Mouse (Mus musculus) stomach, embryonic 16.5 days (tissue): ENCODE results near the gene Elfn2. TPM values are rescaled to one million over a fixed set of nuclear protein-coding genes. Genes with fewer than 3 reads are reported as not detected.

Experiments used
- ATAC-seq: fragments of 200-750 bp; cut with Nextera tagmentation; 2 replicates; pipeline ENCODE4 v1.8.0; 2017; ENCODE audit warnings: moderate number of reproducible peaks, moderate TSS enrichment; ENCODE audit not compliant: insufficient read depth, low FRiP score
- H3K27ac ChIP-seq: fragments of 300-500 bp; sonication (generic); 2 replicates; pipeline ENCODE4 v1.5.1; 2014; ENCODE audit warnings: low read length
- H3K27me3 ChIP-seq: fragments of 300-500 bp; sonication (generic); 2 replicates; pipeline ENCODE4 v1.6.1; 2014; ENCODE audit warnings: low read length, control low read depth, mixed read lengths; ENCODE audit not compliant: control insufficient read depth, insufficient read depth
- H3K36me3 ChIP-seq: fragments of 300-500 bp; sonication (generic); 2 replicates; pipeline ENCODE4 v1.6.1; 2014; ENCODE audit warnings: low read length; ENCODE audit not compliant: control insufficient read depth, insufficient read depth
- H3K4me1 ChIP-seq: fragments of 300-500 bp; sonication (generic); 2 replicates; pipeline ENCODE4 v1.6.1; 2014; ENCODE audit warnings: low read length, control low read depth, mixed read lengths; ENCODE audit not compliant: control insufficient read depth, insufficient read depth
- H3K4me2 ChIP-seq: fragments of 300-500 bp; sonication (generic); 2 replicates; pipeline ENCODE4 v1.6.1; 2014; ENCODE audit warnings: low read depth, low read length, mixed read lengths
- H3K4me3 ChIP-seq: fragments of 300-500 bp; sonication (generic); replicated peaks from 2 replicates; pipeline ENCODE4 v1.5.1; 2014; ENCODE audit warnings: mild to moderate bottlenecking, low read length
- H3K9ac ChIP-seq: fragments of 300-500 bp; sonication (generic); 2 replicates; pipeline ENCODE4 v1.6.1; 2014; ENCODE audit warnings: low read length
- H3K9me3 ChIP-seq: fragments of 300-500 bp; sonication (generic); replicated peaks from 2 replicates; pipeline ENCODE4 v1.6.1; 2016; ENCODE audit warnings: low read length, control low read depth; ENCODE audit not compliant: control insufficient read depth
- WGBS: fragments of 180-500 bp; shearing (Covaris S2); extraction: QIAGEN DNeasy Blood & Tissue Kit; methylation state at CpG from one replicate; pipeline ENCODE4 v1.1.7; 2014; 5-methylcytosine and 5-hydroxymethylcytosine counted together
- polyA plus RNA-seq: library from polyadenylated mRNA; unstranded; fragments of >200 nt; fragmentation: Nextera tagmentation; extraction: Ambion mirVana; gene quantifications from 2 replicates; pipeline ENCODE4 v1.2.1, GENCODE M21; 2015

Elfn2 gene
- polyA plus RNA-seq, 1 experiment from 2014 or later = 0.17 TPM

DNA sequence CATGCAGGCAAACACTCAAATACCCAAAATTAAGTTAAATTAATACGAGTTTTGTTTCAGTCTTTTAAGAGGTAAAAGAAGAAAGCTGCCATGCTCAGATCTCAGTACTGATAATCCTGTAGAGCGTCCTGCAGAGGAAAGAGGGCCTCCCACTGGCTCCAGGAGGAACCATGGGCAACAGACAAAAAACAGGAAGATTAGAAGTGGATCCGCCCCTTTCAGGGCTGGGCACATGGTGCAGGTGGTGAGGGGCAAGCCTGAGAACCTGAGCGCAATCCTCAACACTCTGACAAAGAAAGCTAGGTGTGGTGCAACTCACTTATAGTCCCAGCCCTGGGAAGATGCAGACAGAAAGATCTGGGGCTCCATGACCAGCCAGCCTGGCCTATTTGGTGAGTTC is 13.3 kb upstream of the Elfn2 start:
- H3K4me1 ChIP-seq = 0 out of 2 replicates have a peak, but pooled peaks cover 5% of the 10 kb centered on the region
- WGBS = 63% methylated on average over 4 of the region's 4 CpGs
- H3K27me3 ChIP-seq = no peaks in the 10 kb centered on the region
- H3K4me2 ChIP-seq = no peak overlapping the region
- no peak overlapping the region for H3K27ac ChIP-seq
- no peak for ATAC-seq
- no peaks in the 10 kb centered on the region for H3K9me3 ChIP-seq
- no peak overlapping the region for H3K9ac ChIP-seq
- no peaks in the 10 kb centered on the region for H3K36me3 ChIP-seq
- no peak overlapping the region for H3K4me3 ChIP-seq

DNA sequence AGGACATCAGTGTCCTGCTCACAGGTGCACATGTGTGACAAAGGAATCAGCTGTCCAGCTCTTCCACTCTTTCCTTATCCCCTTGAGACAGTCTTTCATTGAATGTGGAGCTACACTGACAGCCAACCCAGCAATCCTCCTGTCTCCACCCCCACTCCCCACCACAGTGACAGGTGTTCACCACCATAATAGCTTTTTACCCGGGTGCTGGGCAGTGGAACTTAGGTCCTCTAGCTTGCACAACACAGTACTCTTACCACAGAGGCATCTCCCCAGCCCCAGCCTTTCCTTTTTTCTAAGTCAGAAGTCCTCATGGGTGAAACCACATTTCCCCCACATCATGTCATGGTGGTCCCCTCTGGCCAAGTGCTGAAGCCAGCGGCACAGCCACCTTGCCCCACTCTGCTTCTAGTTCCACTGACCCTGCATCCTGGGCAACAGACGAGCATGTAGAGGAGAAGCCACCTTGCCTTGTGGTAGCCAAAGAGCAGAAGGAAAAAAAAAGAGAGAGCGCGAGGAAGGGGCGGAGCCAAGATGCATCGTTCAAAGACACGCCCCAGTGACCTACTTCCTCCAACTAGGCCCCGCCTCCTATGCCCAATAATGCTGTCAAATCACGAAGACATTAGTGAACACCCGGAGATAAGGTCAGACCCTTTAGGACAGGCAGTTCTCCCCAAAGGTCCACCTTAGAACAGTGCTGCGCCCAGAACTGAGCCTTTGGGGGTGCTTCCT is 11.9 kb upstream of the Elfn2 start:
- ATAC-seq = no peak
- no peak overlapping the region for H3K9ac ChIP-seq

DNA sequence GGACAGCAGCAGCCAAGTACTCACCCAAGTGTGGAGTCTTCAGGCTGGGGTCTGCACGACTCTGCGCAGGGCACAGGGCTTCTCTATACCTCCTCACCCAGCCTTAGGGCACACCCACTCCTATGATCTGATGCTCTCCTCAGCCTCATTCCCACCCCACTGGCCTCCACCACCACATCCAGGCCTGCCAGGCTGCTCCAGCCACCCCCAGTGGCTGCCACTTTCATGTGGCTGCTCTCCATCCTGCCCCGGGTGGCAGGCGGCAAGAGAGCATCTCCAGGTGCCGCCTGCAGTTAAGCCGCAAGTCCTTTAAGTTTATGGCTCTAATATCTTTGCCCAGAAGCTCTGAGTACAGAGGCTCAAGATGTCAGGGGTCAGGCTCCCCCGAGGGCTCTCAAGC is 8.1 kb upstream of the Elfn2 start:
- H3K4me2 ChIP-seq = no peak overlapping the region
- no peak for ATAC-seq
- no peak overlapping the region for H3K27ac ChIP-seq
- H3K27me3 ChIP-seq = peaks cover 5% of the 10 kb centered on the region; the same call in 1 of the 2 replicates
- no peak overlapping the region for H3K4me3 ChIP-seq
- no peaks in the 10 kb centered on the region for H3K4me1 ChIP-seq
- H3K36me3 ChIP-seq = no peaks in the 10 kb centered on the region
- no peak overlapping the region for H3K9ac ChIP-seq
- 62% methylated on average over 7 of the region's 7 CpGs for WGBS
- no peaks in the 10 kb centered on the region for H3K9me3 ChIP-seq

More for the DNA sequence above, 11.9 kb upstream of the Elfn2 start:
- H3K27me3 ChIP-seq = no peaks in the 10 kb centered on the region
- WGBS = 78% methylated on average over 12 of the region's 12 CpGs
- H3K4me3 ChIP-seq = no peak overlapping the region
- no peaks in the 10 kb centered on the region for H3K36me3 ChIP-seq
- 0 out of 2 replicates have a peak, but pooled peaks cover 4% of the 10 kb centered on the region for H3K4me1 ChIP-seq
- H3K27ac ChIP-seq = no peak overlapping the region
- H3K9me3 ChIP-seq = no peaks in the 10 kb centered on the region
- H3K4me2 ChIP-seq = no peak overlapping the region

DNA sequence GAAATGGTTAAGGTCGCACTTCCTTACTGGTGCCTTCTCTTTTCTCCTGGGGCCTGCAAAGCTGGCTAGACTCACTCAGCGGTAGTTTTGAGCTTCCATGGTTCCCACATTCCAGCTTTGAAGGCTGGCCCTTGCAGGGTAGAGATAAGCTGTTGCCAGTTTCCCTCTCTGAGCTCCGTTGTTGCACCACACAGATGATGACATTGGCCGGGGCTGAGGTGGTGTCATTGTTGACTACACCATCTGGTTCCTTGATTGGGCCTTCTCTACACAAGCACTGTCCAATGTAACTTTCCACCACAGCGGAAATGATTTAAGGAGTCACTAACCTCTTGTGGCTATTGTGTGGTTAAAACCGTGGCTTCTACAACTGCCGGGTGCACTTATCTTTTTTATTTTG is 2.0 kb upstream of the Elfn2 start:
- WGBS = 64% methylated on average over 7 of the region's 7 CpGs
- Histone ChIP-seq H3K9ac (no peak overlapping the region), H3K27ac (no peak overlapping the region), H3K4me3 (no peak overlapping the region), H3K4me1 (no peaks in the 10 kb centered on the region), H3K36me3 (no peaks in the 10 kb centered on the region), H3K9me3 (no peaks in the 10 kb centered on the region), H3K4me2 (no peak overlapping the region), H3K27me3 (peaks cover 55% of the 10 kb centered on the region)
- no peak for ATAC-seq

DNA sequence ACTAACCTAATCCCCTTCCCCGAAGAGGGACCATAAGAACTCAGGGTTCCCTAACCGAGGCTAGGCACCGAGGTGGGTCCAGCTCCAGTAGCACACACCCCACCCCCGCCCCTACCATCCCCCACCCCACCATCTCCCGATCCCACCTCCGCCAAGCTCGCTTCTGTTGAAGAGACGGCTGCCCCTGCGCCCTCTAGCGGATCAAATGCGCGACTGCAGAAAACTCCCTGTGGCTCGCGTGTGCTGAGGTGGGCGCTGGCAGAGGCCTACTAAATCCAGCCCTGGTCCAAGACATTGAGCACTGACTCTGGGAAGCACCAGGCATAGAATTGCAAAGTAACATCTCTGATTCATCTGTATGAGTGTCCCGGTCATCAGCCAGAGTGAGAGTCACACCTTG is 1.5 kb upstream of the Elfn2 start:
- no peak for ATAC-seq
- peaks cover 58% of the 10 kb centered on the region for H3K27me3 ChIP-seq
- WGBS = 4% methylated on average over 16 of the region's 16 CpGs

DNA sequence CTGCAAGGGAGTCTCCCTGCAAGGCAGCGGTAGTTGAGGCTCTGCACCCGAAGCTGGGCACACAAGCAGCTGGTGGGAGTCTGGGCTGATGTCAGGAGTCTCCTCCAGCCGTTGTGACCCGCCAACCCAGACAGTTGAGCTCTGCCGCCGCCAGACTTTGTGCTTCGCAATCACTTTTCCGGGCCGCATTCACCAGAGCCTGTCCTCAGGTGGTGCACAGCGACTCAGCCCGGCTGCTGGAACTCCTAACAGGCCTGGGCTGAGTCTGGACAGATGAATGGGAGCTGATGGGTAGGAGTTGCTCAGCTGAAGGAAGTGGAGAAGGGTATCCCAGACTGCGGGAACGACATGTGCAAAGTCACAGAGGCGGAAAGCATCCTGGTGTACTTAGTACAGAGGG is 845 bp upstream of the Elfn2 start:
- peaks cover 61% of the 10 kb centered on the region for H3K27me3 ChIP-seq
- H3K9me3 ChIP-seq = no peaks in the 10 kb centered on the region
- no peaks in the 10 kb centered on the region for H3K4me1 ChIP-seq
- no peaks in the 10 kb centered on the region for H3K36me3 ChIP-seq
- no peak for ATAC-seq
- H3K4me2 ChIP-seq = no peak overlapping the region; the same call in 1 of the 2 replicates
- H3K27ac ChIP-seq = no peak overlapping the region
- WGBS = 11% methylated on average over 14 of the region's 14 CpGs
- no peak overlapping the region for H3K9ac ChIP-seq
- H3K4me3 ChIP-seq = no peak overlapping the region

More for the DNA sequence above, 1.5 kb upstream of the Elfn2 start:
- H3K4me1 ChIP-seq = no peaks in the 10 kb centered on the region
- no peak overlapping the region for H3K4me2 ChIP-seq
- no peak overlapping the region for H3K4me3 ChIP-seq
- H3K9ac ChIP-seq = no peak overlapping the region
- H3K36me3 ChIP-seq = no peaks in the 10 kb centered on the region
- no peaks in the 10 kb centered on the region for H3K9me3 ChIP-seq
- no peak overlapping the region for H3K27ac ChIP-seq

DNA sequence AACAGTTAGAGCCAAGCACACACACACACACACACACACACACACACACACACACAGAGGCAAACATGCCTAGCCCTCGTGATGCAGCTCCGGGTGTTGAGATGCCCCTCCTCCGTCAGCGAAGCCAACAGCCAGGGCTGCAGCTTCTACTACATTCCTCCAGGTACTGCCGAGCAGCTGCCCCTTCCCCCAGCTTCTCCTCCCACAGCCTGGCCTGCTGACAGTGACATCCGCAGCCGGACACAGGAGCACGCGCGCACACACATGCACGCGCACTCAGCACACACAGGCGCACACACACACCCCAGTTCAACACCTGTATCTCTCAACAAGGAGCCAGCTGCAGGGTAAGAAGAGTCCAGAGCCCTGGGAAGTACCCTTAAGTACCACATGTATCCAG is 1.6 kb downstream of the Elfn2 start:
- H3K9ac ChIP-seq = no peak overlapping the region
- H3K9me3 ChIP-seq = no peaks in the 10 kb centered on the region
- no peak overlapping the region for H3K4me3 ChIP-seq
- H3K27me3 ChIP-seq = peaks cover 81% of the 10 kb centered on the region
- no peak for ATAC-seq
- 43% methylated on average over 13 of the region's 13 CpGs for WGBS
- H3K4me2 ChIP-seq = no peak overlapping the region
- no peaks in the 10 kb centered on the region for H3K4me1 ChIP-seq
- no peaks in the 10 kb centered on the region for H3K36me3 ChIP-seq
- no peak overlapping the region for H3K27ac ChIP-seq

DNA sequence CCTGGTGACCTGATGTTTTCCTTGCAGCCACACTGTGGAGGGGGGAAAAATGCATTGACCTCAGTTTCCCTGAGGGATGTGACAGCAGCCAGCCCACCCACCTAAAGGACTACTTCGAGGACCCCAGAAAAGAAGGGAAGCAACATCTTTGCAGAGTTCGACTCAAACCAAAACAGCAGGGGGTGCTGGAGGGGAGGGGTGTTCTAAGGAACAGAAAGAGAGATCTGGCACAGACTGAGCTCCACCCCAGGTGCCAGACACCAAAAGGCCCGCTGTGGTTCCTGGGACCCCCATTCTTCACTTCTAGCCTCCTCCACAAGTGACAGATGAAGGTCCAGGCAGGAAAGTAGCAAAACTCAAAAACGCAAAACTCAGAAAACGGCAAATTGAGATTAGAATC is 2.7 kb downstream of the Elfn2 start:
- Histone ChIP-seq H3K27me3 (peaks cover 90% of the 10 kb centered on the region), H3K4me2 (no peak overlapping the region), H3K27ac (no peak overlapping the region), H3K9me3 (no peaks in the 10 kb centered on the region), H3K4me3 (no peak overlapping the region), H3K9ac (no peak overlapping the region), H3K4me1 (no peaks in the 10 kb centered on the region), H3K36me3 (no peaks in the 10 kb centered on the region)
- no peak for ATAC-seq
- 46% methylated on average over 5 of the region's 5 CpGs for WGBS

DNA sequence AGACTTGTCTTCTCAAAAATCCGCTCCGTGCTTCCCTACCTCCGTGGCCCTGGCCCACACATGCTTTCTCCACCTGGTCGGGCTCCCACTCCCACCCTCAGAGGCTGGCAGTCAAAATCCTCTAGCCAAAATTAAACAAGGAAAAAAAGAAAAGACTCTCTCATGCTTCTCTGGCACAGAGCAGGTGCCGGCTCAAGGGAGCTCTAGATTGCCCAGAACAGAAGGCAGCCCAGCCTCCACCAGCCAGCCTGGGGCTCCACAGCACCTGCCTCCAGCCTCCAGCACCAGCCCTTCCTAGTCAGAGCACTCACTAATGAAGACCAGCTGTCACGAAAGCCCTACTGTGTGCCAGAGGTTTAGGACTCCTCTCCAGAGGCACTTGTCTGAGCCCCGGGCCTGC is 4.8 kb downstream of the Elfn2 start:
- Histone ChIP-seq H3K27ac (no peak overlapping the region), H3K4me3 (no peak overlapping the region), H3K36me3 (no peaks in the 10 kb centered on the region), H3K4me2 (no peak overlapping the region), H3K9ac (no peak overlapping the region), H3K27me3 (peaks cover 70% of the 10 kb centered on the region), H3K4me1 (no peaks in the 10 kb centered on the region), H3K9me3 (no peaks in the 10 kb centered on the region)
- WGBS = 80% methylated on average over 7 of the region's 7 CpGs
- no peak for ATAC-seq
